Mouse (Mus musculus): ENCODE results near the gene Lect2. TPM values are rescaled to one million over a fixed set of nuclear protein-coding genes. Genes with fewer than 3 reads are reported as not detected.

Lect2 gene
- polyA plus RNA-seq, 1 experiment from 2014 or later: not detected

- Histone ChIP-seq H3K27ac (no peak overlapping the region), H3K4me1 (replicated peaks; ENCODE audit: control insufficient read depth, insufficient read depth, low read length) (no peaks in the 10 kb centered on the region), H3K27me3 (ENCODE audit: control insufficient read depth, insufficient read depth, low read length) (no peaks in the 10 kb centered on the region), H3K9me3 (ENCODE audit: control insufficient read depth, low read length) (no peaks in the 10 kb centered on the region), H3K9ac (no peak overlapping the region), H3K4me3 (replicated peaks; ENCODE audit: low read length) (no peak overlapping the region), H3K36me3 (replicated peaks; ENCODE audit: control insufficient read depth, insufficient read depth) (no peaks in the 10 kb centered on the region), H3K4me2 (replicated peaks) (no peak overlapping the region)
- DNase-seq (ENCODE audit: low spot score): no peak
- 95% methylated on average over 8 of the region's 8 CpGs for whole genome bisulfite sequencing
- ATAC-seq (ENCODE audit: low FRiP score): no peak
Measured at GRCm38 (mm10) chr13:56500636-56501035, 47.7 kb downstream of the Lect2 start.

- H3K27ac ChIP-seq: no peak overlapping the region
- ATAC-seq (ENCODE audit: low FRiP score) (no peak), DNase-seq (ENCODE audit: low spot score) (no peak)
- H3K4me3 ChIP-seq (replicated peaks; ENCODE audit: low read length): no peak overlapping the region
- no peaks in the 10 kb centered on the region for H3K4me1 ChIP-seq (replicated peaks; ENCODE audit: control insufficient read depth, insufficient read depth, low read length)
- 88% methylated on average over 3 of the region's 3 CpGs for WGBS
- H3K36me3 ChIP-seq (replicated peaks; ENCODE audit: control insufficient read depth, insufficient read depth): no peaks in the 10 kb centered on the region
- H3K9me3 ChIP-seq (ENCODE audit: control insufficient read depth, low read length): no peaks in the 10 kb centered on the region
- no peak overlapping the region for H3K4me2 ChIP-seq (replicated peaks)
- no peaks in the 10 kb centered on the region for H3K27me3 ChIP-seq (ENCODE audit: control insufficient read depth, insufficient read depth, low read length)
- no peak overlapping the region for H3K9ac ChIP-seq
Measured at GRCm38 (mm10) chr13:56500132-56500531, 48.2 kb downstream of the Lect2 start.

- no peak overlapping the region for H3K4me3 ChIP-seq (replicated peaks; ENCODE audit: low read length)
- no peaks in the 10 kb centered on the region for H3K9me3 ChIP-seq (ENCODE audit: control insufficient read depth, low read length)
- H3K4me2 ChIP-seq (replicated peaks): no peak overlapping the region
- no peak overlapping the region for H3K9ac ChIP-seq
- no peaks in the 10 kb centered on the region for H3K4me1 ChIP-seq (replicated peaks; ENCODE audit: control insufficient read depth, insufficient read depth, low read length)
- no peaks in the 10 kb centered on the region for H3K36me3 ChIP-seq (replicated peaks; ENCODE audit: control insufficient read depth, insufficient read depth)
- ATAC-seq (ENCODE audit: low FRiP score) (no peak), DNase-seq (ENCODE audit: low spot score) (no peak)
- WGBS: 19% methylated on average over 3 of the region's 3 CpGs
- H3K27ac ChIP-seq: no peak overlapping the region
- H3K27me3 ChIP-seq (ENCODE audit: control insufficient read depth, insufficient read depth, low read length): no peaks in the 10 kb centered on the region
Measured at GRCm38 (mm10) chr13:56494440-56494839, 53.9 kb downstream of the Lect2 start.

Other genes with a start within 250 kb of the Lect2 start
- not detected in 2 replicates for gene Gm3045, start 121.9 kb downstream of the Lect2 start, polyA plus RNA-seq (2014; fragmentation: Nextera tagmentation; extraction: Ambion mirVana)
- gene Slc25a48, start 110.1 kb downstream of the Lect2 start, polyA plus RNA-seq (2014; fragmentation: Nextera tagmentation; extraction: Ambion mirVana): 0.08 TPM in 1 of 2 replicates, not detected in the other
- not detected in 2 replicates for gene Il9, start 66.3 kb downstream of the Lect2 start, polyA plus RNA-seq (2014; fragmentation: Nextera tagmentation; extraction: Ambion mirVana)
- 3.9 and 4.1 TPM in 2 replicates for gene Fbxl21, start 26.0 kb downstream of the Lect2 start, polyA plus RNA-seq (2014; fragmentation: Nextera tagmentation; extraction: Ambion mirVana)
- 5.2 and 7.1 TPM in 2 replicates for gene Tgfbi, start 61.0 kb upstream of the Lect2 start, polyA plus RNA-seq (2014; fragmentation: Nextera tagmentation; extraction: Ambion mirVana)
- 32.3 and 33.8 TPM in 2 replicates for gene Smad5, start 154.5 kb upstream of the Lect2 start, polyA plus RNA-seq (2014; fragmentation: Nextera tagmentation; extraction: Ambion mirVana)
- 2.8 and 2.9 TPM in 2 replicates for gene Gm45623, start 205.3 kb upstream of the Lect2 start, polyA plus RNA-seq (2014; fragmentation: Nextera tagmentation; extraction: Ambion mirVana)

All from hindbrain, embryonic 14.5 days (tissue).